Mouse (Mus musculus) v-Abl transformed pro-B cells (cell line): ENCODE results near the gene Cdc42bpa.

Experiments used
- in situ Hi-C, 2 experiments: fragments of 400-800 bp; cut with MboI; formaldehyde crosslinking; loops; one replicate each; pipeline ENCODE4 v1.15.1; 2025; ENCODE audit not compliant: unreplicated experiment in 2 of 2

Cdc42bpa gene

GRCm38 (mm10) chr1:179959721-179960542, at the start of gene Cdc42bpa:
TSS of gene Cdc42bpa (plus strand) at chr1:179960472.
- in situ Hi-C loops = no loop called here

GRCm38 (mm10) chr1:179913471-179913870, 46.8 kb upstream of the Cdc42bpa start:
- in situ Hi-C loops = no loop called here

GRCm38 (mm10) chr1:179917036-179917435, 43.2 kb upstream of the Cdc42bpa start:
- in situ Hi-C loops = no loop called here

- in situ Hi-C loops = no loop called here
Measured at GRCm38 (mm10) chr1:179917481-179917880, 42.8 kb upstream of the Cdc42bpa start.

- in situ Hi-C loops = no loop called here
Measured at GRCm38 (mm10) chr1:179919656-179920436, 40.4 kb upstream of the Cdc42bpa start.

GRCm38 (mm10) chr1:179923661-179924405, 36.4 kb upstream of the Cdc42bpa start:
- in situ Hi-C loops = no loop called here

- in situ Hi-C loops = no loop called here
Measured at GRCm38 (mm10) chr1:179926240-179926639, 34.0 kb upstream of the Cdc42bpa start.

- in situ Hi-C loops = no loop called here
Measured at GRCm38 (mm10) chr1:179927102-179927501, 33.2 kb upstream of the Cdc42bpa start.

GRCm38 (mm10) chr1:179928822-179929221, 31.4 kb upstream of the Cdc42bpa start:
- in situ Hi-C loops = no loop called here

- in situ Hi-C loops = no loop called here
Measured at GRCm38 (mm10) chr1:179931247-179931646, 29.0 kb upstream of the Cdc42bpa start.

- in situ Hi-C loops = no loop called here
Measured at GRCm38 (mm10) chr1:179934064-179934463, 26.2 kb upstream of the Cdc42bpa start.

- in situ Hi-C loops = no loop called here
Measured at GRCm38 (mm10) chr1:179940071-179940786, 20.0 kb upstream of the Cdc42bpa start.

GRCm38 (mm10) chr1:179940787-179941352, 19.4 kb upstream of the Cdc42bpa start:
- in situ Hi-C loops = no loop called here

GRCm38 (mm10) chr1:179945017-179945416, 15.3 kb upstream of the Cdc42bpa start:
- in situ Hi-C loops = no loop called here

GRCm38 (mm10) chr1:179946616-179947015, 13.7 kb upstream of the Cdc42bpa start:
- in situ Hi-C loops = no loop called here

GRCm38 (mm10) chr1:179947653-179948052, 12.6 kb upstream of the Cdc42bpa start:
- in situ Hi-C loops = no loop called here

GRCm38 (mm10) chr1:179951597-179951996, 8.7 kb upstream of the Cdc42bpa start:
- in situ Hi-C loops = no loop called here

- in situ Hi-C loops = no loop called here
Measured at GRCm38 (mm10) chr1:179953251-179953650, 7.0 kb upstream of the Cdc42bpa start.

- in situ Hi-C loops = no loop called here
Measured at GRCm38 (mm10) chr1:179957431-179957830, 2.8 kb upstream of the Cdc42bpa start.
